ENCODE assay signal across 8 mouse cellular contexts in genomic region chr11:4882892-4883627, GRCm38 (mm10). TPM values are rescaled to one million over a fixed set of nuclear protein-coding genes. Genes with fewer than 3 reads are reported as not detected.
DNase-seq lines count a peak whose midpoint lies in the region; ATAC-seq lines count a peak whose summit lies in the region.

No protein-coding gene starts in this region.

- H3K27me3 ChIP-seq in hindbrain, embryonic 13.5 days: no peaks in the 10 kb centered on the region
- H3K27me3 ChIP-seq in hindbrain, embryonic 12.5 days: no peaks in the 10 kb centered on the region
- no peaks in the 10 kb centered on the region for H3K27me3 ChIP-seq in heart, embryonic 12.5 days (replicated peaks)
- H3K27me3 ChIP-seq in splenic B cell, adult 2 months (ENCODE audit: control insufficient read depth, insufficient read depth, low read length, poor library complexity, severe bottlenecking): no peaks in the 10 kb centered on the region

- DNase-seq in MN1 (ENCODE audit: low spot score): peak; percentile 33
- DNase-seq in large intestine, adult 2 months (ENCODE audit: low read depth, low spot score): peak; percentile 76
- peak; percentile 15 for DNase-seq in splenic B cell, adult 2 months (ENCODE audit: low read depth, low spot score)
- DNase-seq in right cerebral cortex, adult 2 months (ENCODE audit: low spot score in 2 of 2): no peak

- 45% methylated on average over 14 of the region's 14 CpGs for WGBS in hindbrain, embryonic 13.5 days
- WGBS in hindbrain, embryonic 12.5 days: 41% methylated on average over 14 of the region's 14 CpGs
- 37% methylated on average over 14 of the region's 14 CpGs for WGBS in heart, embryonic 12.5 days
- 26% methylated on average over 14 of the region's 14 CpGs for WGBS in large intestine, adult 2 months

- no peak overlapping the region for H3K4me3 ChIP-seq in hindbrain, embryonic 13.5 days
- no peak overlapping the region for H3K4me3 ChIP-seq in hindbrain, embryonic 12.5 days
- no peak overlapping the region for H3K4me3 ChIP-seq in heart, embryonic 12.5 days

- H3K36me3 ChIP-seq in hindbrain, embryonic 13.5 days: peaks cover 52% of the 10 kb centered on the region
- peaks cover 26% of the 10 kb centered on the region for H3K36me3 ChIP-seq in hindbrain, embryonic 12.5 days
- H3K36me3 ChIP-seq in heart, embryonic 12.5 days: peaks cover 21% of the 10 kb centered on the region
- H3K36me3 ChIP-seq in splenic B cell, adult 2 months (ENCODE audit: control insufficient read depth, insufficient read depth, low read length, poor library complexity, severe bottlenecking): no peaks in the 10 kb centered on the region

- no peak overlapping the region for H3K4me2 ChIP-seq in hindbrain, embryonic 13.5 days
- H3K4me2 ChIP-seq in hindbrain, embryonic 12.5 days (replicated peaks): no peak overlapping the region
- H3K4me2 ChIP-seq in heart, embryonic 12.5 days: peak overlapping the region; percentile 20; the same call in 1 of the 2 replicates

- 0 out of 2 replicates have a peak overlapping the region, but pooled peaks have one; percentile 35 for H3K27ac ChIP-seq in hindbrain, embryonic 13.5 days
- no peak overlapping the region for H3K27ac ChIP-seq in hindbrain, embryonic 12.5 days
- H3K27ac ChIP-seq in heart, embryonic 12.5 days (ENCODE audit: poor library complexity, severe bottlenecking): no peak overlapping the region; the same call in 1 of the 2 replicates

- H3K9me3 ChIP-seq in hindbrain, embryonic 13.5 days: no peaks in the 10 kb centered on the region
- H3K9me3 ChIP-seq in hindbrain, embryonic 12.5 days (replicated peaks): no peaks in the 10 kb centered on the region
- no peaks in the 10 kb centered on the region for H3K9me3 ChIP-seq in heart, embryonic 12.5 days (replicated peaks)

- no peak for ATAC-seq in hindbrain, embryonic 13.5 days (ENCODE audit: low FRiP score)
- no peak for ATAC-seq in hindbrain, embryonic 12.5 days (ENCODE audit: low FRiP score)
- ATAC-seq in heart, embryonic 12.5 days (ENCODE audit: insufficient number of reproducible peaks, low FRiP score): peak; percentile 36
- no peak for ATAC-seq in activated CD4-positive, CD25-positive, alpha-beta regulatory T cell, adult 4 months

- H3K9ac ChIP-seq in hindbrain, embryonic 13.5 days: no peak overlapping the region
- no peak overlapping the region for H3K9ac ChIP-seq in hindbrain, embryonic 12.5 days
- H3K9ac ChIP-seq in heart, embryonic 12.5 days: no peak overlapping the region

- no peaks in the 10 kb centered on the region for H3K4me1 ChIP-seq in hindbrain, embryonic 13.5 days (replicated peaks)
- H3K4me1 ChIP-seq in hindbrain, embryonic 12.5 days: 0 out of 2 replicates have a peak, but pooled peaks cover 5% of the 10 kb centered on the region
- peaks cover 21% of the 10 kb centered on the region for H3K4me1 ChIP-seq in heart, embryonic 12.5 days (replicated peaks)

RNA-seq across cellular contexts. Expression of gene Nipsnap1, which starts 9.3 kb away (rescaled TPM):
- polyA plus RNA-seq in hindbrain, embryonic 13.5 days (2015; fragmentation: Nextera tagmentation; extraction: Ambion mirVana): 134 and 142 TPM in 2 replicates
- polyA plus RNA-seq in hindbrain, embryonic 12.5 days (2016; fragmentation: Nextera tagmentation; extraction: Ambion mirVana): 100 and 101 TPM in 2 replicates
- 35.8 and 36.1 TPM in 2 replicates for polyA plus RNA-seq in heart, embryonic 12.5 days (2016; fragmentation: Nextera tagmentation; extraction: Ambion mirVana)
- 26.4 and 70.0 TPM in 2 replicates for polyA plus RNA-seq in large intestine, adult 2 months (2012; rRNA removed)
- polyA plus RNA-seq in activated CD4-positive, CD25-positive, alpha-beta regulatory T cell, adult 4 months (2017; shearing (Covaris generic)): 10 to 100 TPM; 41.5 to 43.3 TPM

RNA-seq across cellular contexts. Expression of gene Thoc5, which starts 12.1 kb away (rescaled TPM):
- polyA plus RNA-seq in hindbrain, embryonic 13.5 days (2015; fragmentation: Nextera tagmentation; extraction: Ambion mirVana): 55.9 and 57.3 TPM in 2 replicates
- polyA plus RNA-seq in hindbrain, embryonic 12.5 days (2016; fragmentation: Nextera tagmentation; extraction: Ambion mirVana): 52.6 and 55.6 TPM in 2 replicates
- polyA plus RNA-seq in heart, embryonic 12.5 days (2016; fragmentation: Nextera tagmentation; extraction: Ambion mirVana): 28.8 and 29.6 TPM in 2 replicates
- 22.3 and 24.6 TPM in 2 replicates for polyA plus RNA-seq in large intestine, adult 2 months (2012; rRNA removed)
- 10 to 100 TPM; 31.6 to 45.2 TPM for polyA plus RNA-seq in activated CD4-positive, CD25-positive, alpha-beta regulatory T cell, adult 4 months (2017; shearing (Covaris generic))

RNA-seq across cellular contexts. Expression of gene Nf2, which starts 33.7 kb away (rescaled TPM):
- 64.4 and 67.0 TPM in 2 replicates for polyA plus RNA-seq in hindbrain, embryonic 13.5 days (2015; fragmentation: Nextera tagmentation; extraction: Ambion mirVana)
- polyA plus RNA-seq in hindbrain, embryonic 12.5 days (2016; fragmentation: Nextera tagmentation; extraction: Ambion mirVana): 77.5 and 79.6 TPM in 2 replicates
- 50.7 and 51.7 TPM in 2 replicates for polyA plus RNA-seq in heart, embryonic 12.5 days (2016; fragmentation: Nextera tagmentation; extraction: Ambion mirVana)
- 35.6 and 53.5 TPM in 2 replicates for polyA plus RNA-seq in large intestine, adult 2 months (2012; rRNA removed)
- 10 to 100 TPM; 14.1 to 19.1 TPM for polyA plus RNA-seq in activated CD4-positive, CD25-positive, alpha-beta regulatory T cell, adult 4 months (2017; shearing (Covaris generic))

Comparison
In these comparisons a context has a peak if more than half of its experiments do, and no peak if none do; other contexts are left out.
1. DNase-seq: peak in MN1 (single experiment), large intestine, adult 2 months (single experiment) and splenic B cell, adult 2 months (single experiment); none in right cerebral cortex, adult 2 months (0 of 2).